Mouse (Mus musculus) liver, embryonic 16.5 days (tissue): ENCODE results near the gene Snx9. TPM values are rescaled to one million over a fixed set of nuclear protein-coding genes. Genes with fewer than 3 reads are reported as not detected.

ENCODE experiments used
- ATAC-seq: fragments of 200-750 bp; cut with Nextera tagmentation; 2 replicates; pipeline ENCODE4 v1.8.0; 2017; ENCODE audit warnings: low read depth, mild to moderate bottlenecking, moderate number of reproducible peaks, moderate library complexity
- H3K27ac ChIP-seq: fragments of 300-500 bp; sonication (generic); 2 replicates; pipeline ENCODE4 v1.5.1; 2014; ENCODE audit warnings: mild to moderate bottlenecking, low read length
- H3K27me3 ChIP-seq: fragments of 300-500 bp; sonication (generic); 2 replicates; pipeline ENCODE4 v1.6.1; 2014; ENCODE audit warnings: low read depth, low read length, mixed read lengths; ENCODE audit not compliant: control insufficient read depth, insufficient read depth
- H3K36me3 ChIP-seq: fragments of 300-500 bp; sonication (generic); 2 replicates; pipeline ENCODE4 v1.6.1; 2014; ENCODE audit warnings: mild to moderate bottlenecking; ENCODE audit not compliant: control insufficient read depth, insufficient read depth
- H3K4me1 ChIP-seq: fragments of 300-500 bp; sonication (generic); 2 replicates; pipeline ENCODE4 v1.6.1; 2014; ENCODE audit warnings: low read depth, low read length, mixed read lengths; ENCODE audit not compliant: control insufficient read depth
- H3K4me2 ChIP-seq: fragments of 300-500 bp; sonication (generic); 2 replicates; pipeline ENCODE4 v1.6.1; 2014; ENCODE audit warnings: low read depth, low read length, mixed read lengths
- H3K4me3 ChIP-seq: fragments of 300-500 bp; sonication (generic); 2 replicates; pipeline ENCODE4 v1.5.1; 2014; ENCODE audit warnings: low read depth, mild to moderate bottlenecking, low read length
- H3K9ac ChIP-seq: fragments of 300-500 bp; sonication (generic); 2 replicates; pipeline ENCODE4 v1.6.1; 2014; ENCODE audit warnings: low read depth, low read length
- H3K9me3 ChIP-seq: fragments of 300-500 bp; sonication (generic); replicated peaks from 2 replicates; pipeline ENCODE4 v1.6.1; 2016; ENCODE audit warnings: low read length; ENCODE audit not compliant: control insufficient read depth
- WGBS: fragments of 180-500 bp; shearing (Covaris S2); extraction: QIAGEN DNeasy Blood & Tissue Kit; methylation state at CpG from one replicate; pipeline ENCODE4 v1.1.7; 2014; ENCODE audit not compliant: insufficient replicate concordance; 5-methylcytosine and 5-hydroxymethylcytosine counted together
- polyA plus RNA-seq: library from polyadenylated mRNA; unstranded; fragments of >200 nt; fragmentation: Nextera tagmentation; extraction: Ambion mirVana; gene quantifications from 2 replicates; pipeline ENCODE4 v1.2.1, GENCODE M21; 2015

Snx9 gene
- polyA plus RNA-seq, 1 experiment from 2014 or later = 10.5 TPM

- Histone ChIP-seq H3K27ac (no peak overlapping the region), H3K9ac (no peak overlapping the region), H3K4me3 (no peak overlapping the region), H3K27me3 (no peaks in the 10 kb centered on the region), H3K4me2 (no peak overlapping the region), H3K9me3 (no peaks in the 10 kb centered on the region), H3K36me3 (no peaks in the 10 kb centered on the region), H3K4me1 (no peaks in the 10 kb centered on the region; the same call in 1 of the 2 replicates)
- ATAC-seq = no peak
- WGBS = 58% methylated on average over 6 of the region's 6 CpGs
Observed at GRCm38 (mm10) chr17:5862285-5862684, 21.2 kb downstream of the Snx9 start.

- Histone ChIP-seq H3K36me3 (no peaks in the 10 kb centered on the region), H3K27me3 (no peaks in the 10 kb centered on the region), H3K9me3 (no peaks in the 10 kb centered on the region), H3K4me2 (no peak overlapping the region), H3K4me3 (no peak overlapping the region), H3K9ac (no peak overlapping the region), H3K27ac (peak overlapping the region; percentile 13), H3K4me1 (peaks cover 3% of the 10 kb centered on the region)
- ATAC-seq = peak; percentile 54; the same call in 1 of the 2 replicates
- WGBS = 46% methylated on average over 4 of the region's 4 CpGs
Observed at GRCm38 (mm10) chr17:5862869-5863268, 21.7 kb downstream of the Snx9 start.

GRCm38 (mm10) chr17:5863745-5864144 lies 22.6 kb downstream of the Snx9 start:
- no peak overlapping the region for H3K4me2 ChIP-seq
- peak; percentile 47; the same call in 1 of the 2 replicates for ATAC-seq
- WGBS = 64% methylated on average over 5 of the region's 5 CpGs
- no peaks in the 10 kb centered on the region for H3K36me3 ChIP-seq
- H3K27me3 ChIP-seq = no peaks in the 10 kb centered on the region
- peaks cover 8% of the 10 kb centered on the region for H3K4me1 ChIP-seq
- no peak overlapping the region for H3K4me3 ChIP-seq
- H3K9ac ChIP-seq = no peak overlapping the region
- H3K27ac ChIP-seq = no peak overlapping the region
- H3K9me3 ChIP-seq = no peaks in the 10 kb centered on the region

GRCm38 (mm10) chr17:5867456-5867855 lies 26.3 kb downstream of the Snx9 start:
- Histone ChIP-seq H3K27ac (no peak overlapping the region), H3K36me3 (no peaks in the 10 kb centered on the region), H3K4me3 (no peak overlapping the region), H3K4me2 (no peak overlapping the region), H3K4me1 (peaks cover 11% of the 10 kb centered on the region), H3K9me3 (no peaks in the 10 kb centered on the region), H3K27me3 (no peaks in the 10 kb centered on the region), H3K9ac (no peak overlapping the region)
- no peak for ATAC-seq
- 35% methylated on average over 6 of the region's 6 CpGs for WGBS

GRCm38 (mm10) chr17:5868319-5869031 lies 27.3 kb downstream of the Snx9 start:
- ATAC-seq = no peak
- Histone ChIP-seq H3K36me3 (no peaks in the 10 kb centered on the region), H3K4me3 (no peak overlapping the region), H3K4me1 (peaks cover 11% of the 10 kb centered on the region), H3K9ac (no peak overlapping the region), H3K9me3 (no peaks in the 10 kb centered on the region), H3K27me3 (no peaks in the 10 kb centered on the region), H3K27ac (no peak overlapping the region), H3K4me2 (no peak overlapping the region)
- 70% methylated on average over 7 of the region's 7 CpGs for WGBS

- Histone ChIP-seq H3K9ac (no peak overlapping the region), H3K4me1 (peaks cover 12% of the 10 kb centered on the region), H3K4me2 (no peak overlapping the region), H3K4me3 (no peak overlapping the region), H3K36me3 (no peaks in the 10 kb centered on the region), H3K27me3 (no peaks in the 10 kb centered on the region), H3K9me3 (no peaks in the 10 kb centered on the region), H3K27ac (no peak overlapping the region)
- WGBS = 72% methylated on average over 3 of the region's 3 CpGs
- no peak for ATAC-seq
Observed at GRCm38 (mm10) chr17:5869461-5869860, 28.3 kb downstream of the Snx9 start.

- 71% methylated on average over 5 of the region's 5 CpGs for WGBS
- Histone ChIP-seq H3K9me3 (no peaks in the 10 kb centered on the region), H3K36me3 (no peaks in the 10 kb centered on the region), H3K4me3 (no peak overlapping the region), H3K9ac (no peak overlapping the region), H3K4me2 (no peak overlapping the region), H3K4me1 (peaks cover 17% of the 10 kb centered on the region), H3K27ac (no peak overlapping the region), H3K27me3 (no peaks in the 10 kb centered on the region)
- no peak for ATAC-seq
Observed at GRCm38 (mm10) chr17:5870002-5870401, 28.9 kb downstream of the Snx9 start.

GRCm38 (mm10) chr17:5870696-5871095 lies 29.6 kb downstream of the Snx9 start:
- peaks cover 19% of the 10 kb centered on the region for H3K4me1 ChIP-seq

GRCm38 (mm10) chr17:5872506-5872905 lies 31.4 kb downstream of the Snx9 start:
- Histone ChIP-seq H3K36me3 (no peaks in the 10 kb centered on the region), H3K4me3 (no peak overlapping the region), H3K9me3 (no peaks in the 10 kb centered on the region), H3K4me2 (no peak overlapping the region), H3K27ac (no peak overlapping the region), H3K27me3 (no peaks in the 10 kb centered on the region), H3K4me1 (peaks cover 19% of the 10 kb centered on the region), H3K9ac (no peak overlapping the region)
- peak; percentile 84 for ATAC-seq
- WGBS = 62% methylated on average over 12 of the region's 12 CpGs

More at GRCm38 (mm10) chr17:5870696-5871095, 29.6 kb downstream of the Snx9 start:
- Histone ChIP-seq H3K9me3 (no peaks in the 10 kb centered on the region), H3K27ac (no peak overlapping the region), H3K9ac (no peak overlapping the region), H3K4me3 (no peak overlapping the region), H3K36me3 (no peaks in the 10 kb centered on the region), H3K27me3 (no peaks in the 10 kb centered on the region), H3K4me2 (no peak overlapping the region)
- WGBS = 78% methylated on average over 11 of the region's 11 CpGs
- no peak for ATAC-seq
